Mouse (Mus musculus) spleen, adult 2 months (tissue): Measurements from ENCODE around the gene Ptpn4.

ENCODE experiments used
- CTCF ChIP-seq: fragments of 200-500 bp; IDR thresholded peaks from 2 replicates; pipeline ENCODE4 v1.5.1; 2011; ENCODE audit warnings: mild to moderate bottlenecking, inconsistent platforms; ENCODE audit not compliant: insufficient read depth, insufficient read length, insufficient replicate concordance; ENCODE audit errors: extremely low read depth
- POLR2A ChIP-seq: fragments of 200-500 bp; IDR thresholded peaks from 2 replicates; pipeline ENCODE4 v1.6.1; 2011; ENCODE audit warnings: low read depth, low read length, inconsistent platforms

- TF ChIP-seq CTCF (no peak), POLR2A (no peak)
Observed at GRCm38 (mm10) chr1:119863507-119864296, 26.3 kb upstream of the Ptpn4 start.
